Mouse (Mus musculus) CH12.LX (cell line): ENCODE measurements around the gene Map3k7. TPM values are rescaled to one million over a fixed set of nuclear protein-coding genes. Genes with fewer than 3 reads are reported as not detected.

ENCODE experiments used
- DNase-seq: peaks from one replicate; pipeline ENCODE4 v3.0.0-alpha.2; 2013; ENCODE audit errors: extremely low read depth
- H3K27ac ChIP-seq: 2 replicates; pipeline ENCODE4 v1.5.1; 2012; ENCODE audit warnings: low read depth, mild to moderate bottlenecking, control low read depth, moderate library complexity; ENCODE audit not compliant: insufficient read depth
- H3K27me3 ChIP-seq: replicated peaks from 2 replicates; pipeline ENCODE3; 2012; ENCODE audit warnings: inconsistent platforms
- H3K36me3 ChIP-seq, 2 experiments: replicated peaks in 1 of 2; 2 replicates each; pipeline versions ENCODE3 to v1.6.1; 2012; ENCODE audit warnings: inconsistent platforms in 1 of 2, low read length in 1 of 2, mild to moderate bottlenecking in 1 of 2, mixed read lengths in 1 of 2, moderate library complexity in 1 of 2; ENCODE audit not compliant: control insufficient read depth in 1 of 2, insufficient read depth in 1 of 2
- H3K4me1 ChIP-seq, 2 experiments: 2 replicates each; pipeline ENCODE4 v1.6.1; 2012; ENCODE audit warnings: inconsistent platforms in 1 of 2, moderate library complexity in 1 of 2; ENCODE audit not compliant: insufficient read depth in 2 of 2, control insufficient read depth in 1 of 2
- H3K4me2 ChIP-seq: 2 replicates; pipeline ENCODE4 v1.6.1; 2012; ENCODE audit warnings: low read depth, mild to moderate bottlenecking, control low read depth; ENCODE audit not compliant: poor library complexity, insufficient read depth, severe bottlenecking
- H3K4me3 ChIP-seq, 3 experiments: fragments of 150-350 bp in 1 of 3; sonication (generic) in 1 of 3; replicated peaks in 1 of 3; 2 replicates each; pipeline versions ENCODE3 to v1.5.1; 2011 to 2012; ENCODE audit warnings: low read depth in 2 of 3, low read length in 2 of 3, mild to moderate bottlenecking in 2 of 3, moderate library complexity in 2 of 3, control low read depth in 1 of 3, improper control_type of control experiment in 1 of 3, inconsistent platforms in 1 of 3, mixed read lengths in 1 of 3; ENCODE audit not compliant: poor library complexity in 1 of 3
- H3K79me2 ChIP-seq: replicated peaks from 2 replicates; pipeline ENCODE4 v1.6.1; 2012; ENCODE audit warnings: mild to moderate bottlenecking, moderate library complexity; ENCODE audit not compliant: control insufficient read depth, poor library complexity, insufficient read depth, severe bottlenecking; ENCODE audit errors: extremely low read depth
- H3K9ac ChIP-seq: 2 replicates; pipeline ENCODE4 v1.6.1; 2012; ENCODE audit warnings: low read depth, mild to moderate bottlenecking, control low read depth, moderate library complexity; ENCODE audit not compliant: insufficient read depth
- H3K9me3 ChIP-seq: replicated peaks from 2 replicates; pipeline ENCODE3; 2012; ENCODE audit warnings: low read length, inconsistent platforms, mixed read lengths
- BHLHE40 ChIP-seq: IDR thresholded peaks from 2 replicates; pipeline ENCODE4 v1.6.1; 2011; ENCODE audit warnings: mild to moderate bottlenecking, low read depth, low read length, improper control_type of control experiment
- CHD1 ChIP-seq: IDR thresholded peaks from 2 replicates; pipeline ENCODE4 v1.6.1; 2012; ENCODE audit warnings: low read depth, low read length, improper control_type of control experiment, inconsistent platforms
- CHD2 ChIP-seq: IDR thresholded peaks from 2 replicates; pipeline ENCODE4 v1.6.1; 2011; ENCODE audit warnings: low read length, improper control_type of control experiment
- E2F4 ChIP-seq: IDR thresholded peaks from 2 replicates; pipeline ENCODE4 v1.6.1; 2011; ENCODE audit warnings: low read depth, low read length, improper control_type of control experiment; ENCODE audit not compliant: insufficient replicate concordance
- ELF1 ChIP-seq: IDR thresholded peaks from 2 replicates; pipeline ENCODE4 v1.6.1; 2014; ENCODE audit warnings: low read depth, mild to moderate bottlenecking, inconsistent platforms, low read length, improper control_type of control experiment
- EP300 ChIP-seq: IDR thresholded peaks from 2 replicates; pipeline ENCODE4 v1.6.1; 2011; ENCODE audit warnings: low read length, improper control_type of control experiment
- HCFC1 ChIP-seq: IDR thresholded peaks from 2 replicates; pipeline ENCODE4 v1.6.1; 2012; ENCODE audit warnings: low read depth, mild to moderate bottlenecking, inconsistent platforms, low read length, improper control_type of control experiment
- IRF4 ChIP-seq: IDR thresholded peaks from 2 replicates; pipeline ENCODE4 v1.6.1; 2014; ENCODE audit warnings: low read depth, mild to moderate bottlenecking, inconsistent platforms, low read length, improper control_type of control experiment
- KAT2A ChIP-seq: IDR thresholded peaks from 2 replicates; pipeline ENCODE4 v1.6.1; 2012; ENCODE audit warnings: low read length, improper control_type of control experiment, inconsistent platforms; ENCODE audit not compliant: insufficient replicate concordance
- MAFK ChIP-seq: IDR thresholded peaks from 2 replicates; pipeline ENCODE4 v1.6.1; 2011; ENCODE audit warnings: low read length, improper control_type of control experiment; ENCODE audit not compliant: insufficient replicate concordance
- MAZ ChIP-seq: IDR thresholded peaks from 2 replicates; pipeline ENCODE4 v1.6.1; 2012; ENCODE audit warnings: low read depth, mild to moderate bottlenecking, inconsistent platforms, low read length, improper control_type of control experiment, moderate library complexity
- MXI1 ChIP-seq: IDR thresholded peaks from 2 replicates; pipeline ENCODE4 v1.6.1; 2011; ENCODE audit warnings: mild to moderate bottlenecking, low read depth, low read length, improper control_type of control experiment
- MYC ChIP-seq: IDR thresholded peaks from 2 replicates; pipeline ENCODE4 v1.6.1; 2011; ENCODE audit warnings: low read depth, mild to moderate bottlenecking, improper control_type of control experiment, low read length
- NELFE ChIP-seq: IDR thresholded peaks from 2 replicates; pipeline ENCODE4 v1.6.1; 2011; ENCODE audit warnings: low read depth, low read length, improper control_type of control experiment
- NRF1 ChIP-seq: IDR thresholded peaks from 2 replicates; pipeline ENCODE4 v1.6.1; 2014; ENCODE audit warnings: low read depth, mild to moderate bottlenecking, inconsistent platforms, low read length, improper control_type of control experiment, moderate library complexity
- POLR2A ChIP-seq: IDR thresholded peaks from 2 replicates; pipeline ENCODE4 v1.6.1; 2011; ENCODE audit warnings: low read depth, mild to moderate bottlenecking, improper control_type of control experiment, low read length
- RCOR1 ChIP-seq: conservative IDR thresholded peaks from 2 replicates; pipeline ENCODE4 v1.6.1; 2012; ENCODE audit warnings: low read depth, mild to moderate bottlenecking, inconsistent platforms, low read length, improper control_type of control experiment
- SIN3A ChIP-seq: IDR thresholded peaks from 2 replicates; pipeline ENCODE4 v1.6.1; 2012; ENCODE audit warnings: low read length, improper control_type of control experiment, inconsistent platforms
- TBP ChIP-seq: conservative IDR thresholded peaks from 2 replicates; pipeline ENCODE4 v1.6.1; 2011; ENCODE audit warnings: low read depth, low read length, improper control_type of control experiment
- TCF12 ChIP-seq: IDR thresholded peaks from 2 replicates; pipeline ENCODE4 v1.6.1; 2014; ENCODE audit warnings: low read depth, mild to moderate bottlenecking, inconsistent platforms, low read length, improper control_type of control experiment
- USF1 ChIP-seq: IDR thresholded peaks from 2 replicates; pipeline ENCODE4 v1.6.1; 2014; ENCODE audit warnings: low read depth, mild to moderate bottlenecking, inconsistent platforms, low read length, improper control_type of control experiment
- dilution Hi-C: fragments of 300-500 bp; cut with MboI; formaldehyde crosslinking; loops from 2 replicates; pipeline ENCODE4 v1.14.3; 2020; ENCODE audit warnings: low sequenced_read_pairs; ENCODE audit not compliant: extremely low pct_unique_long_range_greater_than_20kb, extremely low pct_ligation_motif_present
- in situ Hi-C: fragments of 300-500 bp; cut with MboI; formaldehyde crosslinking; loops from 3 replicates; pipeline ENCODE4 v1.14.3; 2019; ENCODE audit warnings: low sequenced_read_pairs, low pct_ligation_motif_present, low pct_unique_long_range_greater_than_20kb, mixed read lengths
- polyA plus RNA-seq: library from polyadenylated mRNA; unstranded; fragments of >175 nt; gene quantifications from 2 replicates; pipeline ENCODE4 v1.2.1, GENCODE M21; 2012; ENCODE audit warnings: low read depth; ENCODE audit not compliant: insufficient read length
- total RNA-seq, 2 experiments: library from RNA; depleted of rRNA; stranded (reverse); fragments of 300-350 nt in 1 of 2; fragments of >200 nt in 1 of 2; gene quantifications; 2 replicates each; pipeline ENCODE4 v1.2.3; 2012 to 2014

Gene Map3k7
- total RNA-seq (2012; rRNA removed) (41.7 and 49.1 TPM in 2 replicates), total RNA-seq (2014; rRNA removed) (43.9 and 47.7 TPM in 2 replicates), polyA plus RNA-seq (63.0 and 63.7 TPM in 2 replicates)

DNA sequence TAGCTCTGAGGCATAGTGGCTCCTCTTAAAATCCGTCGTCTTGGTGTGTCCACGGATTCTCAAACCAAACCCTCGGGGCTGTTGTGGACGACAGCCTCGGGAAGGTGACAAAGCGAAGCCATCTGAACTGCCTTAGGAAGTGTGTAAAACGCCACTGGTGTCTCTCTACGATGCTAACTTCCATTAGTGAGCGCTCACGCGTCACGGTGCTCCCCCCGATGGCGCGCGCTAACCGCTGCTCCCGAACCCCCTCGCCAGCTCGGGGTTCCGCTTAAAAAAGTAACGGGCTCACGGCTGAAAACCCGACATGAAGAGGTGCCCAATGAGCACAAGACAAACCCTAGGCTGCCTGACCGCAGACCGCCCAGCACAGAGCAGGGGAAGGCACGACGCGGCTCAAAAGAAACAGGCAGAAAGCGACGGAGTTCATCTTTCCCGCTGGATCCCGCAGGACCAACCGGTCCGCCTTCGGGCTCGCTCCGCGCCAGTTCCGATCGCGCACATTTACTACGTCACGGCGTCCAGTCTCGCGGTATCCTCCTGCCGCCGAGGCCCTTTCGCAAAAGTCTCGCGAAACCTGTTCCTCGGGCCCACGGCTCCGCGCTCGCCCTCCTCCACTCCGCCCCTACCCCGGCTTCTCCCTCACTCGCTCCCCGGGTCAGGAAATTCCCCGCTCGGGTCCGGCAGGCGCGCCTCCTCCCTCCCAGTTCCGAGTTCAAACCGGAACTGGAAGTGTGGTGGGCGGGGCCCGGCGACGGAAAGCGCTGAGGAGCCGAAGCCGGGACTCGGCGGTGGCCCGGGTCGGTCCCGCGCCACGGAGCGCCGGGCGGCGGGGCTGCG lies at the start of gene Map3k7:
Gene Map3k7 (plus strand): TSS at position 744 of the 840 bp plus-strand sequence.
- Histone ChIP-seq H3K9ac (peak within 1 kb of the TSS; percentile 81), H3K4me2 (peak within 1 kb of the TSS; percentile 78), H3K27me3 (no peaks in the 10 kb centered on the region), H3K4me3 (peak within 1 kb of the TSS; percentile 77 to 98 (median 90)), H3K27ac (peak within 1 kb of the TSS; percentile 69), H3K36me3 (peaks cover 0 to 13% of the 10 kb centered on the region in 2 experiments), H3K4me1 (peaks cover 5 to 39% of the 10 kb centered on the region in 2 experiments; a peak in 3 of 4 replicates), H3K79me2 (peaks cover 28% of the 10 kb centered on the region), H3K9me3 (no peaks in the 10 kb centered on the region)
- peak; percentile 84 for TF ChIP-seq SIN3A
- peak; percentile 89 for TF ChIP-seq HCFC1
- TF ChIP-seq NELFE: peak; percentile 79
- peak; percentile 65 for TF ChIP-seq BHLHE40
- TF ChIP-seq USF1: no peak
- no peak for TF ChIP-seq RCOR1
- peak; percentile 75 for TF ChIP-seq TCF12
- TF ChIP-seq EP300: no peak
- TF ChIP-seq CHD1: no peak
- peak; percentile 94 for TF ChIP-seq MAZ
- peak; percentile 90 for TF ChIP-seq ELF1
- TF ChIP-seq CHD2: peak; percentile 100
- TF ChIP-seq E2F4: peak; percentile 86; the same call in 1 of the 2 replicates
- TF ChIP-seq POLR2A: peak; percentile 94
- TF ChIP-seq IRF4: peak; percentile 81; the same call in 1 of the 2 replicates
- no peak for TF ChIP-seq MAFK
- TF ChIP-seq NRF1: 0 out of 2 replicates have a peak, but pooled peaks have one; percentile 21
- peak; percentile 83 for TF ChIP-seq KAT2A
- peak; percentile 75 for TF ChIP-seq TBP
- peak; percentile 24; the same call in 1 of the 2 replicates for TF ChIP-seq MYC
- peak; percentile 90 for TF ChIP-seq MXI1
- DNase-seq: peak; percentile 94
- in situ Hi-C loops: no loop called here
- dilution Hi-C loops: no loop called here
